ENCODE assay signal across 9 mouse cellular contexts in genomic region chr3:121602082-121602561, GRCm38 (mm10).
DNase-seq lines count a peak whose midpoint lies in the region; ATAC-seq and TF ChIP-seq lines count a peak whose summit lies in the region.
"Had no signal": no experiment of that assay in that cellular context is flagged by ENCODE, and none has a peak within 500 bp of the region (broad histone marks: within the 10 kb centered on the region; RNA-seq: fewer than 3 reads in every experiment).

No protein-coding gene starts in this region.

- peaks cover 14% of the 10 kb centered on the region for H3K4me1 ChIP-seq in limb, embryonic 15.5 days
- H3K4me1 ChIP-seq in limb, embryonic 10.5 days = 0 out of 2 replicates have a peak, but pooled peaks cover 3% of the 10 kb centered on the region
- H3K4me1 ChIP-seq in heart, adult 2 months (ENCODE audit: control insufficient read depth, insufficient read depth, low read length) = peaks cover 3% of the 10 kb centered on the region
- H3K4me1 ChIP-seq in stomach, embryonic 14.5 days (ENCODE audit: control insufficient read depth, insufficient read depth, low read length) = 0 out of 2 replicates have a peak, but pooled peaks cover 4% of the 10 kb centered on the region

- no peak for TF ChIP-seq CTCF in heart, adult 2 months (IDR thresholded peaks at IDR 0.05)

- H3K4me3 ChIP-seq in limb, embryonic 15.5 days = no peak overlapping the region
- H3K4me3 ChIP-seq in limb, embryonic 10.5 days = no peak overlapping the region
- no peak overlapping the region for H3K4me3 ChIP-seq in heart, adult 2 months
- no peak overlapping the region for H3K4me3 ChIP-seq in stomach, embryonic 14.5 days (ENCODE audit: low read depth, low read length)
- H3K4me3 ChIP-seq: neural tube, embryonic 12.5 days had no signal

- no peak for TF ChIP-seq EP300 in heart, adult 2 months (IDR thresholded peaks at IDR 0.05; ENCODE audit: insufficient read depth, low read depth, low read length)

- no peak for ATAC-seq in limb, embryonic 15.5 days (ENCODE audit: insufficient number of reproducible peaks, low FRiP score, low TSS enrichment, low read depth)
- peak; percentile 43; the same call in 1 of the 2 replicates for ATAC-seq in stomach, embryonic 14.5 days (ENCODE audit: insufficient number of reproducible peaks, insufficient read depth, low FRiP score, low read depth)

- no peak for DNase-seq in limb, embryonic 10.5 days (ENCODE audit: low spot score)
- peak in 1 of 2 experiments; percentile 65 for DNase-seq in heart, adult 2 months
- peak; percentile 27 to 35 for DNase-seq in kidney, postnatal 36 days
- DNase-seq in frontal cortex, postnatal 25 days (ENCODE audit: low spot score in 2 of 2) = no peak
- DNase-seq in layer of hippocampus, adult 9-10 months (ENCODE audit: low spot score) = no peak
- DNase-seq in cerebellum, adult 11 months = no peak

- TF ChIP-seq POLR2A in heart, adult 2 months (IDR thresholded peaks at IDR 0.05; ENCODE audit: insufficient read depth, low read depth, low read length) = no peak

- H3K9me3 ChIP-seq in limb, embryonic 15.5 days = no peaks in the 10 kb centered on the region
- H3K9me3 ChIP-seq in limb, embryonic 10.5 days (replicated peaks) = no peaks in the 10 kb centered on the region
- H3K9me3 ChIP-seq in stomach, embryonic 14.5 days (ENCODE audit: control insufficient read depth, low read depth, low read length) = no peaks in the 10 kb centered on the region
- H3K9me3 ChIP-seq: neural tube, embryonic 12.5 days had no signal

- H3K27me3 ChIP-seq in limb, embryonic 15.5 days = no peaks in the 10 kb centered on the region
- no peaks in the 10 kb centered on the region for H3K27me3 ChIP-seq in limb, embryonic 10.5 days (ENCODE audit: low read depth, poor library complexity, severe bottlenecking)
- no peaks in the 10 kb centered on the region for H3K27me3 ChIP-seq in heart, adult 2 months (ENCODE audit: control insufficient read depth, insufficient read depth, low read length)
- no peaks in the 10 kb centered on the region for H3K27me3 ChIP-seq in stomach, embryonic 14.5 days (ENCODE audit: control insufficient read depth, insufficient read depth, low read length)
- H3K27me3 ChIP-seq: neural tube, embryonic 12.5 days had no signal

- H3K27ac ChIP-seq in limb, embryonic 15.5 days = peak overlapping the region; percentile 35
- H3K27ac ChIP-seq in limb, embryonic 10.5 days = no peak overlapping the region
- H3K27ac ChIP-seq in heart, adult 2 months = peak overlapping the region; percentile 28; the same call in 1 of the 2 replicates
- no peak overlapping the region for H3K27ac ChIP-seq in stomach, embryonic 14.5 days (ENCODE audit: low read length)
- H3K27ac ChIP-seq: neural tube, embryonic 12.5 days had no signal

- H3K9ac ChIP-seq in limb, embryonic 15.5 days = no peak overlapping the region
- H3K9ac ChIP-seq in heart, adult 2 months (ENCODE audit: low read depth, low read length) = no peak overlapping the region
- no peak overlapping the region for H3K9ac ChIP-seq in stomach, embryonic 14.5 days (replicated peaks; ENCODE audit: low read depth, low read length)
- H3K9ac ChIP-seq: neural tube, embryonic 12.5 days had no signal

- no peaks in the 10 kb centered on the region for H3K36me3 ChIP-seq in limb, embryonic 15.5 days
- H3K36me3 ChIP-seq in limb, embryonic 10.5 days = no peaks in the 10 kb centered on the region
- H3K36me3 ChIP-seq in heart, adult 2 months (ENCODE audit: control insufficient read depth, insufficient read depth, low read length) = no peaks in the 10 kb centered on the region
- H3K36me3 ChIP-seq in stomach, embryonic 14.5 days (ENCODE audit: control insufficient read depth, insufficient read depth, low read length) = no peaks in the 10 kb centered on the region
- H3K36me3 ChIP-seq: neural tube, embryonic 12.5 days had no signal

- no peak overlapping the region for H3K4me2 ChIP-seq in limb, embryonic 15.5 days
- no peak overlapping the region for H3K4me2 ChIP-seq in stomach, embryonic 14.5 days (replicated peaks; ENCODE audit: low read depth, low read length)
- H3K4me2 ChIP-seq: neural tube, embryonic 12.5 days had no signal

- H3K79me2 ChIP-seq in heart, adult 2 months (replicated peaks; ENCODE audit: control insufficient read depth, insufficient read depth, low read length) = no peaks in the 10 kb centered on the region

- 48% methylated on average over 8 of the region's 8 CpGs for WGBS in limb, embryonic 15.5 days
- WGBS in limb, embryonic 10.5 days = 76% methylated on average over 8 of the region's 8 CpGs
- WGBS in heart, adult 2 months = 65% methylated on average over 8 of the region's 8 CpGs
- 50% methylated on average over 8 of the region's 8 CpGs for WGBS in stomach, embryonic 14.5 days

- intact Hi-C loops in heart, adult 2 months (cut with DNase I) = no loop called here

Comparison
In these comparisons a context has a peak if more than half of its experiments do, and no peak if none do; other contexts are left out.
1. H3K27ac ChIP-seq: peak in limb, embryonic 15.5 days (single experiment) and heart, adult 2 months (single experiment); none in limb, embryonic 10.5 days (single experiment) and stomach, embryonic 14.5 days (single experiment).
2. DNase-seq: peak in kidney, postnatal 36 days (2 of 2); none in limb, embryonic 10.5 days (single experiment), frontal cortex, postnatal 25 days (0 of 2), layer of hippocampus, adult 9-10 months (single experiment) and cerebellum, adult 11 months (single experiment).